ENCODE assay signal across 9 mouse cellular contexts in genomic region chrX:12959467-12960314, GRCm38 (mm10).
DNase-seq lines count a peak whose midpoint lies in the region; ATAC-seq lines count a peak whose summit lies in the region.
"Had no signal": no experiment of that assay in that cellular context is flagged by ENCODE, and none has a peak within 500 bp of the region (broad histone marks: within the 10 kb centered on the region; RNA-seq: fewer than 3 reads in every experiment).

No protein-coding gene starts in this region.

- ATAC-seq in megakaryocyte-erythroid progenitor cell, adult 5-6 weeks (replicated peaks; ENCODE audit: low FRiP score, low TSS enrichment, poor library complexity, severe bottlenecking): no peak

- peak; percentile 16 for DNase-seq in gastrocnemius, adult 18-20 months (ENCODE audit: low spot score)
- no peak for DNase-seq in gastrocnemius, postnatal 25 days
- DNase-seq in right cerebral cortex, adult 18-20 months: peak; percentile 52
- no peak for DNase-seq in right cerebral cortex, postnatal 25 days
- peak; percentile 4 to 18 for DNase-seq in heart, postnatal 14 days
- no peak for DNase-seq in cerebellum, adult 8-10 months
- no peak for DNase-seq in layer of hippocampus, postnatal 10 days (ENCODE audit: low spot score in 2 of 2)
- DNase-seq: kidney, postnatal 25 days had no signal

- intact Hi-C loops in heart, postnatal 14 days (cut with DNase I): no loop called here

Comparison
In these comparisons a context has a peak if more than half of its experiments do, and no peak if none do; other contexts are left out.
1. DNase-seq: peak in gastrocnemius, adult 18-20 months (single experiment), right cerebral cortex, adult 18-20 months (single experiment) and heart, postnatal 14 days (2 of 2); none in gastrocnemius, postnatal 25 days (single experiment), right cerebral cortex, postnatal 25 days (single experiment), cerebellum, adult 8-10 months (single experiment) and layer of hippocampus, postnatal 10 days (0 of 2).